Mouse (Mus musculus) ovary, postnatal 36 days (tissue): ENCODE measurements around the gene Slx4ip.

Experiments used
- DNase-seq: peaks from one replicate; pipeline ENCODE4 v3.0.0; 2022; ENCODE audit warnings: low spot score, mixed read lengths

The Slx4ip gene

DNA sequence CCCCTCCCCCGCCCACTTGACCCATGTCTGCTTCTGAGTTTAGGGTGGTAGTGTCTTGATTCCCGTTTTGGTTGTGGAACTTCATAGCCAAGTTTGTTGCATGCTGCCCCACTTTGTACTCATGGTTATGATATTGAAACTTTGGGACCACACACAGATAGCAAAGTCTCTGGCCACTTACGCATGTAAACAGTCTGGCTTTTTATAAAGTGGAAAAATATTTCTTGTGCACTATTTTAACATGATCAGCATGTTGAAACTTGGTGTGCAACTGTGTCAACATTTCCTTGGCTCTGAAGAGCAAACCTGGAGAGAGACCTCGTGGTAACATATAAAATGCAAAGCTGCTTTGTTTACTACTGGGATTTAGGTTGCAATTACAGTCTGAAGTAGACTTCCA lies 56.5 kb downstream of the Slx4ip start:
- DNase-seq, result no peak

DNA sequence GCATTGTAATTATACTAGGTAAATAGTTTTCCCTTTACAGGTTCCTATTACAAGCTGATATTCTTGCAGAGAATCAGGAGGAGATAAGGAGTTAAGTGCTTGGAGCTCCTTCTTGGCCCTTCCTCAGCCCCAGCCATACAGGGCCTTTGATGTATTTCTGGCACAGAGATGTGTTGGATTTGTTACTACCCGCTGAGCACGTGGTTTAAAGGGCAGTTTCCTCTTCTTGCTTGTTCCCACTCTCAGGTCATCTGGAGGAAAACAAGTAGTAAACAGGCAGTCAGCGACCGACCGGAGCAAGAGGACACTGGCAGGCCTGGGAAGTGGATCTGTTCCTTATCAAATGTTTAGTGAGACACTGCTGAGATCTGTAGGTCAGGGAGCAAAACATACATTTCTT lies 56.9 kb downstream of the Slx4ip start:
- DNase-seq, result no peak

GRCm38 (mm10) chr2:136952238-136952637 lies 61.2 kb downstream of the Slx4ip start:
- no peak for DNase-seq

GRCm38 (mm10) chr2:136955726-136956571 lies 64.9 kb downstream of the Slx4ip start:
- no peak for DNase-seq

GRCm38 (mm10) chr2:136958697-136959096 lies 67.7 kb downstream of the Slx4ip start:
- DNase-seq, result no peak

DNA sequence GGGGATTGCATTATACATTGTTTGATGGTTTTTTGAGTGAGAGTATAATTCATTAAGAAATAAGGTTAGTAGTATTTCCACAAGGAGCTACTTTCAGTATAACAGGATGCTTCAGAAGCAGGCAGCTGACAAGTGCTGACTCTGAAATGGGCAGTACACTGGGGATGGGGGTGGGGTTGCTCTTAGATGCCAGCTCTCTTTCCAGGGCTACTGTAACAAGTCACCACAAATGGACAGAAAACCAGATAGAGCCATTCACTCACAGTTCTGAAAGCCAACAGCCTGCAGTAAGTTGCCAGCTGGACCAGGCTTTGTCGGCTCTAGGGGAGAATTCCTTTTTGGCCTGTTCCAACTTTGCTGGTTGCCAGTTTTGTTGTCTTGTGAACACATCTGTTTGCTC lies 84.8 kb downstream of the Slx4ip start:
- DNase-seq, result no peak

- DNase-seq, result no peak
Measured at GRCm38 (mm10) chr2:136979056-136979772, 88.2 kb downstream of the Slx4ip start.

DNA sequence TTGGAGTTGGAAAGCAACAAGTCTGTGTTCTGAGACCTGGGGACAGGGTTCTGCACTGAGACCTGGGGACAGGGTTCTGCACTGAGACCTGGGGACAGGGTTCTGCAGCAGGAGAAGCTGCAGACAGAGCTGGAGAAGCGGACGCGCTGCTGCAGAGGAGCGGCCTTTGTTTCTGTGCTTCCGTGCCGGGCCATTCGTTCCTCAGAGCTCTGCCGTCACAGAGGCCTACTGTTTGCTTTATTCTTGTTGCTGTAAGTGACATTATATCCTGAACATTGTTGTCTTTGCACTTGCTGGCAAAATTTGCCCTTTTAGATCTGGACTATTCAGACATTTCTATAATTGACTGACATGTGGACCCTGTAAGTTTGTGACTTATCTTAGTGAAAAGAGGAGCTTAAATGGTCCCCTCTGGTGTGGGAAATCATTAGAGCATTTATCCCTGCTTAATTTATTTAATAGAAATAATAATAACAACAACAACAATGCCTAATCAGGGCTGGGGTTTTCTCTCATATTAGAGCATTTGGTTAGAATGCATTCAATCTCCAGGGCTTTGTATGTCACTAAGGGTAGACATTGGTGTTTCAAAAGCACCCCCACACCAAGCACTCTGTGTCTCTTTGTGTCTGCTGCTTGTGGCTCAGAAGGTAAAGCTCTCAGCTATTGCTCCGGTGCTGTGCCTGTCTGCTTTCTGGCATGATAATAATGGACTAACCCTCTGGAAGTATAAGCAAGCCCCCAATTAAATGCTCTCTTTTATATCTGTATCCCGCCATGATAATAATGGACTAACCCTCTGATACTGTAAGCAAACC lies 90.3 kb downstream of the Slx4ip start:
- DNase-seq, result no peak

- no peak for DNase-seq
Measured at GRCm38 (mm10) chr2:136983959-136984358, 92.9 kb downstream of the Slx4ip start.

DNA sequence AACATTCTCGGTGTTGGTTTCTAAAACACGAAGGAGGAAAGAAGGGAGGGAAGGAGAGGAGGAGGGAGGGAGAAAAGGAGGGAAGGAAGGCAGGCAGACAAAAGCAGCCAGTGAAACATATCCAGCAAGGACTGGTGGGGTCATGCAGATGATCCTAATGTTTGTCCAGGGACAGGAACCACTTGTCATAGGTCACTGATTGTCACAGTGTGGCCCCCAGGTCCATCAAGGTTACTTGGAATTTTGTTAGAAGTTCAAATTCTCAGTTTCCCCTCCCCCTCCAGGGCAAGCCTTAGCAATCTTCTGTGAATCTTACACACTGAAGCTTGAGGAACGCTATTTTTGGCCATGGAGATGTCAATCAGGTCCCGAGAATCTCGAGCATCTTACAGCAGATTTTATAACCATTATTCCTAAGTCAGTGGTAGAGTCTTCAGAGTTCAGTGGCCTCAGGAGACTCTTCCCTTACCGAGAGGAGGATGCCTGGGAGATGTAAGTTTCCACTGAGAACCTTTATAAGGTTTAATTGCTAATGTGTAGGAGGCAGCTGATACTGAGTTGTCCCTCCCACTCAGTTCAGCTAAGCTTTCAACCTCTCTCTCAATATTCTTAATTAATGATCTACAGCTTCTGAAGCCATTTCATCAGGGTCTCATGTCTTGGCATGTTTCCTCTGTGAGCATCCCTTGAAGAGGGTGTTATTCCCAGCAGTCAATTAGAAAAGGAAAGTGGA lies 95.1 kb downstream of the Slx4ip start:
- DNase-seq, result no peak

DNA sequence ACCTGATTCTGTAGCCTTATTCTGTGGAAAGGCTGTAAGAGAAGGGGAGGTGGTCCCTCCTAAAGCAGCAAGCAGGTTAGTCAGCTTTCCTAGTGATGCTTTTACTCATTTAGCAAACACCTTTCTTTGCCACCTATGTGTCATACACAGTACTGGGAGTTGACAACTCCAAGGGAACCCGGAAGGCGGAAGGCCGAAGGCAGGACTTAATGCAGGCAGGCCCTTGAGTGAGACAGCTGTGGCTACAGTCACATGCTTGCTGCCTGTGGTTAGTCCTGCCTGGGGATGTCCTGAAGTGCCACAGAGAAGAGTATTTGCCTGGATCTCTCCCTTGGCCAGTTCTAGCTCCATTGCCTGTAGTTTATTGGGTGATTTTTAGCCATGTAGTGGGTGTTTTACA lies 102.1 kb downstream of the Slx4ip start:
- DNase-seq, result no peak

DNA sequence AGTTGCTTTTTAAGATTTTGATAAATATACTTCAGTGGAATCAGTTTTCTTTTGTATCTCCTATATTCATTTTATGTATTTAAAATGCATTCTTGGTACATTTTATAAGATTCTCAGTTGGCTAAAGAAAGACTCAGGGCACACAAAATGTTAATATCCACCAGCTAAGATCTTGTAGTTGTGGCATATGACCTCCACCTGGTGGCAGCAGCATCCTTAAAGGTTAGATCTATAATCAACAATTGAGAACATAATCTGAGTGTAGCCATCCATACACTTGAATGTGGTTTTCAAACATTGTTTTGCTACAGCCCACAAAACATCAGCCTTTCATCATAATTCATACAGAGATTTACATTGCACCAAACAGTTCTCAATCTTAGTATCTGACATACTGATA lies 106.1 kb downstream of the Slx4ip start:
- no peak for DNase-seq

DNA sequence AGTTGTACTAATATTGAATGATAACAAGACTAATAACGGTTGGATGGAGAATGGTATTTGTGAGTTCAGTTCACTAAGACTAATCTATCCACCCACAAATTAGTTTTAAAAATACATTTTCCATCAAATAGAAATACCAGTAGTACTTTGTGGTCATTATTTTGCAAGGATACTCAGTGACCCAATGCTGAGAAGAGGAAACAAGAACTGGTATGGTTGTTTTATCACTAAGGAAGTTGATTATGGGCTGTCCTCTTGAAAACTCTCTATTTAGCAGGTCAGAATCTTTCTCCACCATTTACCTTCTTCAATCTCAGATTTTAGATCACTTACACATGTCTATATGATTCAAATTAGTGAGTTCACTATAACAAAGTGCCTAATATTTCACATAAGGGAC lies 111.0 kb downstream of the Slx4ip start:
- no peak for DNase-seq

DNA sequence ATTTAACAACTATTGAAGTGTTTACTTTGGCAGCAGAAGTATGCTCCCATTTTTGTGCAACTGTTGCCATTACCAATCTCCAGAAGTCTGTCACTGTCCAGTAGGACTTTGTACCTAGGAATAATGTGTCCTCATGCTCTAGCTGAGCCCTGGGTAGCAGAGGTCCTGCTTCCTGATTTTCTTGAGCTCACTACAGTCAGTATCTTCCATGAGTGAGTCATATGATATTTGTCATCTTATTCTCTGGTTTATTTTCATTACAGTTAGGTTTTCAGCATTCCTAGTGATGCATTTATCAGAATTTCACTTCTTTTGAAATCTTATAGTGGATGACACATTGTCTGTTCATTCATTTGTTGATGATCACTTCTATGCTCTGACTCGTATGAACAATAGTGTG lies 115.6 kb downstream of the Slx4ip start:
- no peak for DNase-seq

- no peak for DNase-seq
Measured at GRCm38 (mm10) chr2:137011980-137012379, 121.0 kb downstream of the Slx4ip start.

GRCm38 (mm10) chr2:137013151-137013550 lies 122.1 kb downstream of the Slx4ip start:
- DNase-seq, result no peak

- DNase-seq, result no peak
Measured at GRCm38 (mm10) chr2:137013811-137014350, 122.9 kb downstream of the Slx4ip start.

DNA sequence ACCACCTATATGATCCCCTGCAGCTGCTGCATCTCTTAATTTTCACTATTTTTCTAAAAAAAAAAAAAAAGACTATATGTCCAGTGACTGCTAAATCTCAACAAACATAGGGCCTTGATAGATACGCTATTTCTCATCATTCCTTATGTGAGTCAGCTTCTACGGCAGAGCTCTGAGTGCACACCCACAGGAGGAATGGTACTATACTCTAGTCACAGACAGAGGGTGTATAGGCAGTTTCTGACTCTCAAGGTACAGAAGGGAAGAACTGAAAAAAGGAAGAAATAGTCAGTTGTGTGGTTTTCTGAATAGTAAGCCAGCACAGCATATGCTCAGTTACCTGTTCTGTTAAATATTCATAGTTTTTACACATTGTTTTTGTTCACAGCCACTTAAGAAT lies 123.4 kb downstream of the Slx4ip start:
- DNase-seq, result no peak

DNA sequence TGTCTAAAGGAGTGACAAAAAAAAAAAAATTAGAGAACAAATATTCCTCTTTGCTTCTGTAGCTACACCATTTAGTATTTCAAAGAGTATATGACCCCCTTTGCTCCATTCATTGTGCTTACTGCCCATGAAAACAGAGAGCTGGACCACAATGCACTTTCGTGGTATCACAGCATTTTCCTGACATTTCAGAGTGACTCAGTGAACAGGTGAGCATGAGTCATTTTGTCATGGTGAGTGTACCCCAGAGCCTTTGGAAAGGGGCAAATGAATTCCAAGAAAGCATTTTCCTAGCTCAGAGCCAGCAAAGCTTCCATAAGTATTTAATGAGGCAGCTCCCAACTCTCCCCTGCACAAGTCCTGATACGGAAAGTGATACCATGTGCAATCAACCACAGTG lies 153.1 kb downstream of the Slx4ip start:
- DNase-seq, result no peak

- DNase-seq, result no peak
Measured at GRCm38 (mm10) chr2:137049367-137049766, 158.3 kb downstream of the Slx4ip start.

GRCm38 (mm10) chr2:137049906-137050305 lies 158.9 kb downstream of the Slx4ip start:
- no peak for DNase-seq

GRCm38 (mm10) chr2:137063829-137064228 lies 172.8 kb downstream of the Slx4ip start:
- DNase-seq, result no peak
